Mouse (Mus musculus) small intestine, adult 2 months (tissue): Measurements from ENCODE around the gene Gm10663.

Experiments used
- CTCF ChIP-seq: fragments of 200-500 bp; IDR thresholded peaks from 2 replicates; pipeline ENCODE4 v1.5.1; 2012; ENCODE audit warnings: low read depth, mild to moderate bottlenecking, control low read depth, inconsistent platforms, low read length, moderate library complexity, mixed read lengths; ENCODE audit not compliant: insufficient replicate concordance, insufficient read length; ENCODE audit errors: extremely low read depth
- POLR2A ChIP-seq: fragments of 200-500 bp; IDR thresholded peaks from 2 replicates; pipeline ENCODE4 v1.6.1; 2012; ENCODE audit warnings: low read depth, mild to moderate bottlenecking, control low read depth, inconsistent platforms, low read length, moderate library complexity

GRCm38 (mm10) chr8:65099735-65100134, 24.9 kb downstream of the Gm10663 start:
- TF ChIP-seq CTCF (no peak), POLR2A (no peak)
